Mouse (Mus musculus) spleen, adult 2 months (tissue): ENCODE measurements around the gene Pfn4.

ENCODE experiments used
- CTCF ChIP-seq: fragments of 200-500 bp; IDR thresholded peaks from 2 replicates; pipeline ENCODE4 v1.5.1; 2011; ENCODE audit warnings: mild to moderate bottlenecking, inconsistent platforms; ENCODE audit not compliant: insufficient read depth, insufficient read length, insufficient replicate concordance; ENCODE audit errors: extremely low read depth
- POLR2A ChIP-seq: fragments of 200-500 bp; IDR thresholded peaks from 2 replicates; pipeline ENCODE4 v1.6.1; 2011; ENCODE audit warnings: low read depth, low read length, inconsistent platforms

DNA sequence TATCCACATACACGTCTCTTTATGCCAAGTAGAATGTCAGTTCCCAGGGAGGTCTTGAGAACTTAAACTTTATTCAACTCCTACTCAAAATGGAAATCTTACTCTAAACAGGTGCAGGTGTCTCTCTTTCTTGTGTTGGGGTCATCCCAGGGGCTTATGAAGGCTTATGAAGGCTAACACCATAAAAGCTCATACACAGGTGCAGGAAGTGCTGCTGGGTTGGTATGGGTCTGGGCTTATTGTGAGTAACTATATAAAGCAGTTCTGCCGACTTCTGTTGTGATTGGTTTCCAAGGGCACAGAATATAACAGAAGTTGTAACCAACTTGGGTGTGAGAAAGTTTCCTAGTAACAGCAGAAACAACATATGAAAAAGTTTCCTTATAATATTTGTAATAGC is 15.6 kb downstream of the Pfn4 start:
- TF ChIP-seq POLR2A: no peak
- TF ChIP-seq CTCF: no peak
